Mouse (Mus musculus): ENCODE measurements around the gene BC030500. TPM values are rescaled to one million over a fixed set of nuclear protein-coding genes. Genes with fewer than 3 reads are reported as not detected.
A peak's percentile ranks its signal among the peaks of the same experiment; 100 is the strongest.

The BC030500 gene
- not detected in 2 replicates for polyA plus RNA-seq (2011; ENCODE audit: insufficient read depth, insufficient read length, low read depth, missing spikeins)

- TF ChIP-seq EP300 (IDR thresholded peaks at IDR 0.05; ENCODE audit: insufficient read depth, low read depth, low read length) (no peak), CTCF (IDR thresholded peaks at IDR 0.05; ENCODE audit: low read depth, low read length) (no peak), POLR2A (IDR thresholded peaks at IDR 0.05; ENCODE audit: insufficient read depth, low read length) (no peak)
Measured at GRCm38 (mm10) chr8:58911677-58912076, at the start of gene BC030500. Gene BC030500, plus strand, starts transcription at chr8:58911755.

GRCm38 (mm10) chr8:58886405-58886804 lies 25.1 kb upstream of the BC030500 start:
- TF ChIP-seq CTCF (IDR thresholded peaks at IDR 0.05; ENCODE audit: low read depth, low read length): no peak
- no peak for TF ChIP-seq EP300 (IDR thresholded peaks at IDR 0.05; ENCODE audit: insufficient read depth, low read depth, low read length)
- TF ChIP-seq POLR2A (IDR thresholded peaks at IDR 0.05; ENCODE audit: insufficient read depth, low read length): no peak
- Histone ChIP-seq H3K9ac (ENCODE audit: low read depth, poor library complexity, severe bottlenecking) (no peak overlapping the region), H3K36me3 (ENCODE audit: control insufficient read depth, insufficient read depth, low read length, poor library complexity, severe bottlenecking) (no peaks in the 10 kb centered on the region), H3K9me3 (replicated peaks; ENCODE audit: control insufficient read depth, insufficient read depth, low read length, poor library complexity, severe bottlenecking) (no peaks in the 10 kb centered on the region), H3K4me1 (ENCODE audit: control insufficient read depth, insufficient read depth, low read length) (no peaks in the 10 kb centered on the region), H3K4me3 (ENCODE audit: low read depth, low read length) (no peak overlapping the region), H3K27ac (ENCODE audit: insufficient read depth, low read length) (no peak overlapping the region), H3K27me3 (ENCODE audit: control insufficient read depth, insufficient read depth, low read length, poor library complexity, severe bottlenecking) (no peaks in the 10 kb centered on the region)

More at GRCm38 (mm10) chr8:58911677-58912076, at the start of gene BC030500:
- Histone ChIP-seq H3K9me3 (replicated peaks; ENCODE audit: control insufficient read depth, insufficient read depth, low read length, poor library complexity, severe bottlenecking) (no peaks in the 10 kb centered on the region), H3K27ac (ENCODE audit: insufficient read depth, low read length) (no peak within 1 kb of the TSS), H3K27me3 (ENCODE audit: control insufficient read depth, insufficient read depth, low read length, poor library complexity, severe bottlenecking) (no peaks in the 10 kb centered on the region; the same call in none of the 2 replicates), H3K9ac (ENCODE audit: low read depth, poor library complexity, severe bottlenecking) (no peak within 1 kb of the TSS), H3K4me3 (ENCODE audit: low read depth, low read length) (peak within 1 kb of the TSS; percentile 49), H3K4me1 (ENCODE audit: control insufficient read depth, insufficient read depth, low read length) (no peaks in the 10 kb centered on the region), H3K36me3 (ENCODE audit: control insufficient read depth, insufficient read depth, low read length, poor library complexity, severe bottlenecking) (no peaks in the 10 kb centered on the region)

DNA sequence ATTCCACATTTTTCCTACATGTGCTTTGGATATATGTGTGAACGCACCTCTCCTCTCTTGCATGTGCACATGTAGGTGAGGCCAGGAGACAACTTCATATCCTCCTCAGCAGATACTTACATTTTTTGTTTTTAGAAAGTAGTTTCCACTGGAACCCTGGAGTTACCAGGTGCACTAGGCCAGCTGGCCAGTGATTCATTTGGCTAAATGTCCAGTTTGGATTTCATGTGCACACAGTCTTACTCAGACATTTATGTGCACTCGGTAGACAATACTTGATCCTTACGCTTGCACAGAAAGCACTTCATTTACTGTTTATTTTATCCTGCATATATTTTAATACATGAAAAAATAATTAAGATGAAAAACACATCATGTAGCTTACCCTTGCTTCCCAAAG lies 21.0 kb upstream of the BC030500 start:
- no peaks in the 10 kb centered on the region for H3K36me3 ChIP-seq (ENCODE audit: control insufficient read depth, insufficient read depth, low read length, poor library complexity, severe bottlenecking)
- H3K4me1 ChIP-seq (ENCODE audit: control insufficient read depth, insufficient read depth, low read length): no peaks in the 10 kb centered on the region
- H3K4me3 ChIP-seq (ENCODE audit: low read depth, low read length): no peak overlapping the region
- H3K9ac ChIP-seq (ENCODE audit: low read depth, poor library complexity, severe bottlenecking): no peak overlapping the region
- TF ChIP-seq POLR2A (IDR thresholded peaks at IDR 0.05; ENCODE audit: insufficient read depth, low read length) (no peak), EP300 (IDR thresholded peaks at IDR 0.05; ENCODE audit: insufficient read depth, low read depth, low read length) (no peak), CTCF (IDR thresholded peaks at IDR 0.05; ENCODE audit: low read depth, low read length) (no peak)
- H3K27ac ChIP-seq (ENCODE audit: insufficient read depth, low read length): no peak overlapping the region
- H3K27me3 ChIP-seq (ENCODE audit: control insufficient read depth, insufficient read depth, low read length, poor library complexity, severe bottlenecking): no peaks in the 10 kb centered on the region
- no peaks in the 10 kb centered on the region for H3K9me3 ChIP-seq (replicated peaks; ENCODE audit: control insufficient read depth, insufficient read depth, low read length, poor library complexity, severe bottlenecking)

- H3K9me3 ChIP-seq (replicated peaks; ENCODE audit: control insufficient read depth, insufficient read depth, low read length, poor library complexity, severe bottlenecking): no peaks in the 10 kb centered on the region
- H3K36me3 ChIP-seq (ENCODE audit: control insufficient read depth, insufficient read depth, low read length, poor library complexity, severe bottlenecking): no peaks in the 10 kb centered on the region
- no peak for TF ChIP-seq EP300 (IDR thresholded peaks at IDR 0.05; ENCODE audit: insufficient read depth, low read depth, low read length)
- TF ChIP-seq CTCF (IDR thresholded peaks at IDR 0.05; ENCODE audit: low read depth, low read length): no peak
- TF ChIP-seq POLR2A (IDR thresholded peaks at IDR 0.05; ENCODE audit: insufficient read depth, low read length): no peak
- H3K4me3 ChIP-seq (ENCODE audit: low read depth, low read length): no peak overlapping the region
- no peak overlapping the region for H3K27ac ChIP-seq (ENCODE audit: insufficient read depth, low read length)
- no peaks in the 10 kb centered on the region for H3K27me3 ChIP-seq (ENCODE audit: control insufficient read depth, insufficient read depth, low read length, poor library complexity, severe bottlenecking)
- no peak overlapping the region for H3K9ac ChIP-seq (ENCODE audit: low read depth, poor library complexity, severe bottlenecking)
- no peaks in the 10 kb centered on the region for H3K4me1 ChIP-seq (ENCODE audit: control insufficient read depth, insufficient read depth, low read length)
Measured at GRCm38 (mm10) chr8:58895960-58896359, 15.6 kb upstream of the BC030500 start.

DNA sequence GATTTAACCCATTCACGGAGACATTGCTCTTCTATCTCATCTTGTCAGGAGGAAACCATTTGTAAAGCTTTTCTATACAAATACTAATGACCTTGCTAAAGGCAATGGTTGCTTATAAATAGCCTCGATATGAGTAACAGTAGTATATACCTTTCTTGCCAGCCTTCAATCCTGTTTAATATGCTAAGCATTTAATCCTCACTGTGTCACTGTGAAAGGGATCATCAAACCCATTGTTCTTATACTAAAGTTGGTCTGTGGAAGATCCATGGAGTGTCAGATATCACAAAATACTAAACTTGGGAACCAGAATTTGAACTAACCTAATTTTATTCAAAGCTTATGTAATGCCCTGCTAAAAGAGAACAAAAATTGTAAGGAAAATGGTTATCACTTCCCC lies 7.1 kb upstream of the BC030500 start:
- H3K4me3 ChIP-seq (ENCODE audit: low read depth, low read length): no peak overlapping the region
- no peak overlapping the region for H3K27ac ChIP-seq (ENCODE audit: insufficient read depth, low read length)
- TF ChIP-seq EP300 (IDR thresholded peaks at IDR 0.05; ENCODE audit: insufficient read depth, low read depth, low read length): no peak
- no peak for TF ChIP-seq POLR2A (IDR thresholded peaks at IDR 0.05; ENCODE audit: insufficient read depth, low read length)
- TF ChIP-seq CTCF (IDR thresholded peaks at IDR 0.05; ENCODE audit: low read depth, low read length): no peak
- no peak overlapping the region for H3K9ac ChIP-seq (ENCODE audit: low read depth, poor library complexity, severe bottlenecking)
- no peaks in the 10 kb centered on the region for H3K4me1 ChIP-seq (ENCODE audit: control insufficient read depth, insufficient read depth, low read length)
- no peaks in the 10 kb centered on the region for H3K36me3 ChIP-seq (ENCODE audit: control insufficient read depth, insufficient read depth, low read length, poor library complexity, severe bottlenecking)
- no peaks in the 10 kb centered on the region for H3K9me3 ChIP-seq (replicated peaks; ENCODE audit: control insufficient read depth, insufficient read depth, low read length, poor library complexity, severe bottlenecking)
- no peaks in the 10 kb centered on the region for H3K27me3 ChIP-seq (ENCODE audit: control insufficient read depth, insufficient read depth, low read length, poor library complexity, severe bottlenecking)

- H3K4me3 ChIP-seq (ENCODE audit: low read depth, low read length): peak within 1 kb of the TSS; percentile 49
- TF ChIP-seq POLR2A (IDR thresholded peaks at IDR 0.05; ENCODE audit: insufficient read depth, low read length): no peak
- TF ChIP-seq EP300 (IDR thresholded peaks at IDR 0.05; ENCODE audit: insufficient read depth, low read depth, low read length): no peak
- TF ChIP-seq CTCF (IDR thresholded peaks at IDR 0.05; ENCODE audit: low read depth, low read length): no peak
- H3K36me3 ChIP-seq (ENCODE audit: control insufficient read depth, insufficient read depth, low read length, poor library complexity, severe bottlenecking): no peaks in the 10 kb centered on the region
- H3K9ac ChIP-seq (ENCODE audit: low read depth, poor library complexity, severe bottlenecking): no peak within 1 kb of the TSS
- no peaks in the 10 kb centered on the region; the same call in none of the 2 replicates for H3K27me3 ChIP-seq (ENCODE audit: control insufficient read depth, insufficient read depth, low read length, poor library complexity, severe bottlenecking)
- no peaks in the 10 kb centered on the region for H3K9me3 ChIP-seq (replicated peaks; ENCODE audit: control insufficient read depth, insufficient read depth, low read length, poor library complexity, severe bottlenecking)
- no peaks in the 10 kb centered on the region for H3K4me1 ChIP-seq (ENCODE audit: control insufficient read depth, insufficient read depth, low read length)
- H3K27ac ChIP-seq (ENCODE audit: insufficient read depth, low read length): no peak within 1 kb of the TSS
Measured at GRCm38 (mm10) chr8:58912196-58912839, 763 bp downstream of the BC030500 start, which contains the start of gene Galntl6. Gene Galntl6, minus strand, starts transcription at chr8:58912640.

Measured in ES-Bruce4 (cell line).